Mouse (Mus musculus) gastrocnemius, adult 18-20 months (tissue): ENCODE data around the gene Mcts2. TPM values are rescaled to one million over a fixed set of nuclear protein-coding genes. Genes with fewer than 3 reads are reported as not detected.

Experiments used
- DNase-seq: peaks from one replicate; pipeline ENCODE4 v3.0.0; 2021; ENCODE audit warnings: low spot score
- total RNA-seq, 2 experiments: library from RNA; stranded (reverse); gene quantifications; 2 replicates each; pipeline ENCODE4 v1.2.3; 2021

Gene Mcts2
- total RNA-seq, 2 experiments from 2014 or later, result 11.3 to 12.7 TPM

DNA sequence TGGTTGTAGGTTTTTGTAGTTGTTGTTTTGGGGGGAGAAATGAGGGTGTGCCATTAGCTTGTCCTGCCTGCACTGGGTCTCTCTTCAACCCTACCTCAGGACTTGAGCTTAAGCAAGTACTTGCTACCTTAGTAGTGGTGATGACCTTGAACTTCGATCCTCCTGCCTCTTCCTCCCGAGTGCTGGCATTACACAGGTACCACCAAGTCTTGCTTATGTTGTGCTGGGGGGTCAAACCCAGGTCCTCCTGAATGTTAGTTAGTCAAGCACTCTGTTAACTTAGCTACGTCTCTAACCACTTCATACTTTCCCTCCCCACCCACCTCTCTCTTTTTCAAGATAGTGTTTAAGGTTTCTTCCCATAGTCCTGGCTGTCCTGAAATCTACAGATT lies 37.5 kb downstream of the Mcts2 start:
- DNase-seq, result no peak

DNA sequence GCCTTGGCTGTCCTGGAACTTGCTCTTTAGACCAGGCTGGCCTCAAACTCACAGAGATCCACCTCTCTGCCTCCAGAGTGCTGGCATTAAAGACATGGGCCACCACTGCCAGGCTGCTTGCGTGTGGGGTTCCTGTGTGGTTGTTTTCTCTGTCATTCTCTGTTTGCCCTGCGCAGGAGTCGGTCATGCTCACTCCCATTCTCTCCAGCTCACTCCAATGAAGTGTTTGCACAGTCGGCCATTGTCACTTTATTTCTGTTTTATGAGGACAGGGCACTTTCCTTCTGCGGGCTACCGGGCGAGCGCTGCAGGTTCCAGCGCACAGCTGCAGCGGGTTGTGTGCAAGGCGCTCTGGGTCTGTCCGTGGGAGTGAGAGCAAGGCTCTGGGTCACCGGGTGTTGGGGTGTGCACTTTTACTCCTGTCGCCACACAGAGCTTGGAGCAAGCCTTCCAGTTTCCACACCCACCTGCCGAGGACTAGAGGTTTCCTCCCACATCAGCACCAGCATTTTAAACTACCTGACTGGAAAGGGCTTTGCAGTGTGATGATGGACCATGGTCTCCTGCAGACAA lies 38.4 kb downstream of the Mcts2 start:
- DNase-seq, result no peak

DNA sequence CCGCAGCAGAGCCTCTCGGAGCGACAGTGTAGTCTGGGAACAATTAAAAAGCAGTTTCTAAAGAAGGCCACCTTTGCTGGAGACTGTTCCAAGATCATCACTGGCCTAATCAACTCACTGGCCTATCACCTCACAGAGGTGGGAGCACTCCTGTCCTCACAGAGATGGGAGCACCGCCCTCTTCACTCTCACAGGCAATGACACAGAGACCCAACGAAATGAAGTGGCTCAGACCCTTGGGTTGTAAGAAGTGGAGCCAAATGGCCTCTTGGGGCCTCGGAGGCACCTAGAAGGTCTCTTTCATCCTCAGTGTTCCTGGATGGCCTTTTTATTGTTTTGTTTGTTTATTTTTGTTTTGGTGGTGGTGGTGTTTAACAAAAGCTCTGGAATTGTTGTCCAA lies 39.4 kb downstream of the Mcts2 start:
- DNase-seq, result no peak

DNA sequence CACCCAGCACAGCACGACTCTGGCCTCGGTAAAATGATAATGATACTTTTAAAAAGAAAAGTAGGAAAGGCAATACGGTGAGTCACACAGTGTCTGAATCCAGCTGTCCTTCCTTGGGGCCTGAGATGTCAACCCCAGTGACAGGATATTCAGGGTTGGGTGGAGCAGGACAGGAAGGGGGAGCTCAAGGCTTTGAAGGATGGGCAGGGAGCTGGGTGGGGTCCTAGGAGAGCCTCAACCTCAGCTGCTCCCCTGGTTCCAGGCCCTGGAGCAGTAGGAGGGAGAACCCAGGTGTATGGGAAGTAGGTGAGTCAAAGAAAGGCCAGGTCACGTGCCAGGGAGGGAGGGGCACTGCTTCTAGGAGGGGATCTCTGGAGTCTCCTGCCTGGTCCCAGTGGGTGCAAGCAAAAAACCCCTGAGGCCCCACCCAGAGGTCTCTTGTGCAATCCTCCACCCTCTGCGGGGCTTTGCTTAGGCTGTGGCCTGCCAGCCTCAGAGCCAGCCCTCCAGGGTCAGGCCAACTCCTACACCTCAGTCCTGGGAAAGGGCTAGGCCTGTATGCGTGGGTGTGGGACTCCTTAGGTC lies 40.0 kb downstream of the Mcts2 start:
- DNase-seq, result no peak

DNA sequence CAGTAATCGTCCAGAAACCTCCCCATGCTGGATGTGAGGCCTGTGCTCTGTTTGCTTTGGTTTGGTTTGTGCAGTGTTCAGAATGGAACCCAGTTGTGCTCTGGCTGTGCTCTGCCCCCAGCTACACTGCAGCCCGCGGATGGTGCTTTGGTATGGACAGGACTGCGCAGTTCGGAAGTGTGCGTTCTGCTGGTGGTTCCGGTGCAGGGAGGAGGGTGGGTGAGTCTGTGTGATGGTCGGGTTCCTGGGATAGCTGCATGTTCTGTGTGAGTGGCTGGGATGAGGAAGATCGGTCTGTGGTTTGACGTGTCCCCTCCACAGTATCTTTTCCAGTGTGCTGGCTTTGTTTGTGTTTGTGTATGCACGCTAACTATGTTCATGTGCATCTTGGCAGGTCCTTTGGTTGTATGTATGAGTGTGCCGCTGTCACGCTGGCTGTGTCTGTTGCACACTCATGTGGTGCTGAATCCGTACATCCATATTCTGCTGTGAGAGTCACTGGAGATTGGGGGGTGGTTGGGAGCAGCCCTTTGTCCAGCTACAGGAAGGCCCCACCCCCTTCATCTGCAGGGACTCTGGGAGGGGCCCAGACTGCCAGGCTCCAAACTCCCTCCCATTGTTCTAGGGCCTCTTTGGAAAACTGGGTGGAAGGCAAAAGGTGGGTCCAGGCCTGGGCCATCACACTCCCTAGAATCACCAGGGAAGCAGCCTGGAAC lies 41.1 kb downstream of the Mcts2 start:
- peak; percentile 30 for DNase-seq

DNA sequence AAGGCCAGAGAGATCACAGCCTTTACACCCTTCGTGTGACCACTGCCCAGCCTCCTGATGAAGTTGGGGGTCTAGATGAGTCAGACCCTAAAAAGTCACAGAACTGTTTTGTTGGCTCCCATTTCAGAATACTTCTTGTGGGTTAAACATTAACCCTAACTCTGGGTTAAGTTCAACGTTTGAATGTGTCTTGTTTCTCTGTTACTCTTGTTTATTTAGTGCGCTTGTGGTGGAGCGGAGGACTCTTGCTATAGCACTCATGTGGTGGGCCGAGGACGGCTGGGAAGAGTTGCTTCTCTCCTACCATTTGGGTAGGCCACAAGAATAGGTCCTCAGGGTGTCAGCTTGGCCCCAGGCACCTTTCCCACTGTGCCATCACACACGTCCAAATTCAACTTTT lies 41.8 kb downstream of the Mcts2 start:
- no peak for DNase-seq

DNA sequence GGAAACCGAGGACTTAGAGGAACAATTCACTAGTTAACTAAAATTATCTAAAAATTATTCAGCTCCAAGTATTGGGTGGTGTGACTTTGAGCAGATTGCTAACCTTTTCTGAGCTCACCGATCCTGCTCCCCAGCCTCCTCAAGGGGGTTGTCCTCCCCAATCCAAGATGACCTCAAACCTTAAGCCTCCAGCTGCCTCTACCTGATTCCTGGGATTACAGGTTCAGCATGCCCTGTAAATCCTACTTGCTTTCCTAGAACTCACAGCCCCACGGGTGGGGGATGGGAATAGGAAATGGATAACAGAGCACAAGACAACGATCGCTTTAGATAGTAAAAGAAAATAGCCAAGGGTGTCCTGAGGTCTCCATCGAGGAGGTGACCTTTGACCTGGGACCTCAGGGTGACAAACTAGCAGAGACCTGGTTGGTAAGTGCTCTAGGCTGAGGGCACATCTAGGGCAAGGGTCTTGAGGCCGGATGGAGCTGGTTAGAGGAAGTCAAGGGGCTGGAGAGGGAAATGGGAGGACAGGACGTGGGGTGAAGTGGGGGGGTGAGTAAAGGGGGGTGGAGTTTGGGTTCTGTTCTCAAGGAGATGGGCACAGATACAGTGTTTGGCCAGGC lies 42.3 kb downstream of the Mcts2 start:
- no peak for DNase-seq

DNA sequence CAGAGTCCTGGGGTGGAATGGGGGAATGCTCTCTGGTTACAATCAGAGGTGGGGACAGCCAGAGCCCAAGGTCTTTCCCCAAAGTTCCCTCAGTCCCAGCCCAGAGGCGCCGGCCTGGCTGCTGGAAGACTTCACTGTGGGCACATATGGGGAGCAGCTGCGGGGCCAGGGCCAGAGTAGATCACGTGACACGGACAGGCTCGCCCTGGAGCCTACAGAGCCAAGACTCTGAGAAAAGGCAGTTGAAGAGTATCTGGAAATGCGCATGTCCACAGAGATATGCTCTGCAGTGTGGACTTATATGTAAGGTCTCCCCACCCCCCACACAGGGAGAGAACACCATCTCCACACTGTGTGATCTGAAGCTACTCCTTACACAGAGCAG lies 42.8 kb downstream of the Mcts2 start:
- peak; percentile 48 for DNase-seq

DNA sequence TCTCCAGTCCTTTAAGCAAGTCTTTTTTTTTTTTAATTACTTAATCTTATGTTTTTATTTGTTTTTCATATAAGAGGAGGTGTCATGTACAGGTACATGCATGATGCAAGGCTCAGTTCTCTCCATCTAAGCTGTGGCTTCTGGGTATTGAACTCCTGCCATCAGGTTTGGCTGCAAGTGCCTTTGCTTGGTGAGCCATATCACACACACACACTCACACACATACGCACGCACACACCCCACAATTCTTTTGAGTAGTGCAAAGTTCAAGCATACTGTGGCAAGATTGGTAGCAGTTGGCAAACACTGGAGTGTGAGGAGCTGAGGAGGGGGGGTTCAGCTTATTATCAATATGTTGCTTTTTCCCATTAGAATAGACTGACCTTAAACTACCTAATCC lies 46.4 kb downstream of the Mcts2 start:
- DNase-seq, result no peak

DNA sequence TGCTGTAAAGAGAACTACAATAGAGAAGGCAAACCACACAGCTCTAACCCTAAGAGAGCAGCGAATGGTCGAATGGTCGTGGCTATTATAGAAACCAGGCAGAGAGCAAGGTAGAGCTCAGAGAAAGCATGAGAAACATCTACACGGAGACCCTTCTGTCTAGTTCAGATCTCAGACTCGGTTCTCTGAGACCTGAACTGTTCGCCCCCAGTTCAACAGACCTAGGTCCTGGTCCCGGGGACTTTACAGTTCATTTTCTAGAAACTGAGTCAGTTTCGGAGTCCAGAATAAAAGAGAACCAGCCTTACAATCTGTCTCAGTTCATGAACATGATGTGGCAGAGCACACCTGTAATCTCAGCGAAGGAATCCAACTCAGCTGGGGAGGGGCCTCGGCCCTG lies 47.7 kb downstream of the Mcts2 start:
- no peak for DNase-seq

DNA sequence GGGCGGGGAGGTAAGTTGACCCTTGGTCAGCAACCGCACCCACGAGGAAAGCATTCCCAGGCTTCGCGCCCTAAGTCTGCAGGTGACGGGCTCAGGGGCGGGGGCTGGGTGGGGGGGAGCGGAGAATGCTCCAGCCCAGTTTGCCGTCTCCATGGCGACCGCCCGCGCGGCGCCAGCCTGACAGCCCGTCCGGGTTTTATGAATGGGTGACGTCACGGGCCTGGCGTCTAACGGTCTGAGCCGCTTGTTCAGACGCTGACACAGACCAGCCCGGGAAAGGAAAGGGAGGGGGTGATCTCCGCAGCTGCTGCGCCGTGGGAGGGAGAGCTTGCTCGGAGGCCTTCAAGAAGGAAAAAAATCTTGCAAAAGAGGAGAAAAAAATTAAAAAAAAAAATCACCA lies 48.1 kb downstream of the Mcts2 start:
- peak; percentile 85 for DNase-seq

DNA sequence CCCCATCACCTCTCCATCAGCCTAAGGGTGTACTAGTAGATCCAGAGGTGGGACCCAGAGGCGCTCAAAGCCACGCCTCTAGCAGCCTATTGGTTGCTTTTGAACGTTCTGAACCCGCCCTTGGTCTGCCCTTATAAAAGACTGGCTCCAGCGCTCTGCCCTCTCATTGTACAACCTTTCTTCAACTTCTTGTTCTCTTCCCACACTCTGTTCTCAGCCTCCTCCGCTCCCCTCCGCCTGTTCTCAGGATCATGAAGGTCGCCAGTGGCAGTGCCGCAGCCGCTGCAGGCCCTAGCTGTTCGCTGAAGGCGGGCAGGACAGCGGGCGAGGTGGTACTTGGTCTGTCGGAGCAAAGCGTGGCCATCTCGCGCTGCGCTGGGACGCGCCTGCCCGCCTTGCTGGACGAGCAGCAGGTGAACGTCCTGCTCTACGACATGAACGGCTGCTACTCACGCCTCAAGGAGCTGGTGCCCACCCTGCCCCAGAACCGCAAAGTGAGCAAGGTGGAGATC lies 49.3 kb downstream of the Mcts2 start, which contains the start of gene Id1:
Id1 (plus strand) TSS at position 162 of the 512 bp plus-strand sequence.
- peak; percentile 81 for DNase-seq

DNA sequence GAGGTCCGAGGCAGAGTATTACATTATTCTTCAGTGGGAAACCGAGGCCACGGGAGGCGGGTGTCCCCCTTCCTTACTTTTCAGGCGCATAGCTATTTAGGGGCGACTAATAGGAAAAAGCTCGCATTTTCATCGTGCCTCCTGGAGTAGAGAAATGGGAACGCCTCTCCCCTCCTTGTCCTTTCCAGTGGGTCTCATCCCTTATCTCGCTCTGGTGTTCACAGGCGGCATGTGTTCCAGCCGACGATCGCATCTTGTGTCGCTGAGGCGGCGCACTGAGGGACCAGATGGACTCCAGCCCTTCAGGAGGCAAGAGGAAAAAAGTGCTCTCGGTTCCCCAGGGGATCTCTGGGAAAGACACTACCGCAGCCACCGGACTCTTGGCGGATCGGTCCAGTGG lies 49.9 kb downstream of the Mcts2 start:
- no peak for DNase-seq

Other genes starting within 250 kb of the Mcts2 start
- not detected for gene Defb23, start 222.4 kb upstream of the Mcts2 start, total RNA-seq
- not detected for gene Defb20, start 210.0 kb upstream of the Mcts2 start, total RNA-seq
- gene Defb22, start 196.9 kb upstream of the Mcts2 start, total RNA-seq, result not detected
- gene Defb26, start 175.3 kb upstream of the Mcts2 start, total RNA-seq, result not detected
- gene Defb28, start 168.8 kb upstream of the Mcts2 start, total RNA-seq, result not detected
- gene Defb29, start 146.9 kb upstream of the Mcts2 start, total RNA-seq, result not detected
- gene Gm17416, start 117.7 kb upstream of the Mcts2 start, total RNA-seq, result not detected
- gene Defb21, start 114.3 kb upstream of the Mcts2 start, total RNA-seq, result not detected
- gene Defb19, start 106.7 kb upstream of the Mcts2 start, total RNA-seq, result not detected
- gene Defb45, start 87.6 kb upstream of the Mcts2 start, total RNA-seq, result not detected
- gene Defb36, start 82.7 kb upstream of the Mcts2 start, total RNA-seq, result not detected
- not detected for gene Defb25, start 64.0 kb upstream of the Mcts2 start, total RNA-seq
- gene Rem1, start 60.1 kb upstream of the Mcts2 start, total RNA-seq, result 1 to 10 TPM; 1.6 to 3.3 TPM
- gene H13, start 17.6 kb upstream of the Mcts2 start, total RNA-seq, result 10 to 100 TPM; 29.5 to 30.8 TPM
- 10 to 100 TPM; 16.0 to 28.5 TPM for gene Id1, start 49.2 kb downstream of the Mcts2 start, total RNA-seq
- 1 to 10 TPM; 2.6 to 3.5 TPM for gene Cox4i2, start 67.1 kb downstream of the Mcts2 start, total RNA-seq
- 10 to 100 TPM; 20.6 to 30.6 TPM for gene Bcl2l1, start 144.7 kb downstream of the Mcts2 start, total RNA-seq
- gene Tpx2, start 160.9 kb downstream of the Mcts2 start, total RNA-seq, result 1 to 10 TPM; 1.6 to 5.3 TPM
- gene Mylk2, start 224.3 kb downstream of the Mcts2 start, total RNA-seq, result 100 to 1,000 TPM; 671 to 798 TPM
- 1 to 10 TPM in 1 of 2 experiments, under 1 TPM in 1; 0.75 to 1.8 TPM for gene Foxs1, start 246.2 kb downstream of the Mcts2 start, total RNA-seq